8 mouse cellular contexts compared by ENCODE assay signal in the genomic region with DNA sequence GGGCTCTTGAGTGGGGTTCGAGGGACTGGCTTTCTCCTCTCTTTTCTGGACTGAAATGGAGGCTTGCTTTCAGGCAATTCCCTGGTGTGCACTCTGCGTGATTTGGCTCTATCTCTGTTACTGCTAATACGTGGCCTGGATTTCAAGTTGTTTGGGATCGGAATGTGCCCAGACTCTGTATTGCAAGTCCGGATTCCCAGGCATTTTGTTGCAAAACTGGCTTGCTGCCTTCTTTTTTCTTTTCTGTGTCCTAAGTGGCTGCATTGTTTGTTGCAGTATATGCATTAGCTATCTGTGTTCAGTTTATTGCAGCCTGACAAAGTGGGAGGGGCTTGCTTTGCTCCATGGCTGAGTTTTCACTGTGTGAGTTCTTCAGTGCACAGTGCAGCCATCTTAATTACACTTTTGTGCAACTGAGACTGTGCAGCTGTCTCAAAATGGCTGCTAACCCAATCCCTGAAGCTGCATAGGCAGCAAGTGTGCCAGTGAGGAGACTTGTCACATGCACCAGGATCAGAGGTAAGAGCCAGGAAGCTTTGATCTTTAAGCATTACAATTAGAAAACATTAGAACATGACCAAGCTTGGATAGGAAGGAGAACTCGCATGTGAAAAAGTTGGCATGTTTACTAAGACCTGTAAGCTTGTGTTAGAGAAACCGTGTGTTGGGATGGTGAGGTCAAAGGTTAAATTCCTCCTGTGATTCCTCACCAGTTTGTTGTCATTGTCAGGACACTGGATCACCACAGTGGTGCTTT. TPM values are rescaled to one million over a fixed set of nuclear protein-coding genes. Genes with fewer than 3 reads are reported as not detected.
DNase-seq lines count a peak whose midpoint lies in the region; ATAC-seq and TF ChIP-seq lines count a peak whose summit lies in the region.

No protein-coding gene starts in this region.

- 9% methylated on average over 7 of the region's 7 CpGs for WGBS in forebrain, embryonic 14.5 days
- 11% methylated on average over 7 of the region's 7 CpGs for WGBS in heart, postnatal 0 days
- 33% methylated on average over 7 of the region's 7 CpGs for WGBS in liver, embryonic 14.5 days (ENCODE audit: insufficient replicate concordance)
- 14% methylated on average over 7 of the region's 7 CpGs for WGBS in neural tube, embryonic 13.5 days

- H3K27me3 ChIP-seq in forebrain, embryonic 14.5 days (replicated peaks; ENCODE audit: control insufficient read depth, insufficient read depth, low read length): no peaks in the 10 kb centered on the region
- H3K27me3 ChIP-seq in heart, postnatal 0 days (ENCODE audit: control insufficient read depth, insufficient read depth, low read length): no peaks in the 10 kb centered on the region
- H3K27me3 ChIP-seq in liver, embryonic 14.5 days (ENCODE audit: control insufficient read depth, insufficient read depth, low read length): no peaks in the 10 kb centered on the region
- no peaks in the 10 kb centered on the region for H3K27me3 ChIP-seq in neural tube, embryonic 13.5 days

- H3K4me3 ChIP-seq in forebrain, embryonic 14.5 days (ENCODE audit: low read depth, low read length): peak overlapping the region; percentile 16
- 0 out of 2 replicates have a peak overlapping the region, but pooled peaks have one; percentile 1 for H3K4me3 ChIP-seq in heart, postnatal 0 days (ENCODE audit: low read depth, low read length)
- peak overlapping the region; percentile 7 to 11; a peak in 2 of 4 replicates for H3K4me3 ChIP-seq in liver, embryonic 14.5 days (ENCODE audit: insufficient read depth in 1 of 2, low read depth in 2 of 2, low read length in 2 of 2)
- peak overlapping the region; percentile 15 for H3K4me3 ChIP-seq in neural tube, embryonic 13.5 days

- ATAC-seq in forebrain, embryonic 14.5 days: peak; percentile 92
- peak; percentile 89 for ATAC-seq in heart, postnatal 0 days (ENCODE audit: insufficient read depth, low read depth)
- peak; percentile 82 for ATAC-seq in liver, embryonic 14.5 days (ENCODE audit: insufficient read depth)
- ATAC-seq in neural tube, embryonic 13.5 days (ENCODE audit: low read depth): peak; percentile 90

- peak overlapping the region; percentile 25; the same call in 1 of the 2 replicates for H3K9ac ChIP-seq in forebrain, embryonic 14.5 days (ENCODE audit: low read length)
- no peak overlapping the region for H3K9ac ChIP-seq in heart, postnatal 0 days (replicated peaks; ENCODE audit: low read depth, low read length)
- no peak overlapping the region for H3K9ac ChIP-seq in liver, embryonic 14.5 days (replicated peaks)
- H3K9ac ChIP-seq in neural tube, embryonic 13.5 days: 0 out of 2 replicates have a peak overlapping the region, but pooled peaks have one; percentile 41

- 0 out of 2 replicates have a peak, but pooled peaks cover 3% of the 10 kb centered on the region for H3K9me3 ChIP-seq in forebrain, embryonic 14.5 days (replicated peaks; ENCODE audit: control insufficient read depth, low read length)
- H3K9me3 ChIP-seq in heart, postnatal 0 days (replicated peaks; ENCODE audit: control insufficient read depth, low read length): no peaks in the 10 kb centered on the region
- H3K9me3 ChIP-seq in liver, embryonic 14.5 days (ENCODE audit: control insufficient read depth, low read length): no peaks in the 10 kb centered on the region
- no peaks in the 10 kb centered on the region for H3K9me3 ChIP-seq in neural tube, embryonic 13.5 days

- H3K27ac ChIP-seq in forebrain, embryonic 14.5 days (ENCODE audit: low read depth, low read length): peak overlapping the region; percentile 92
- peak overlapping the region; percentile 84 for H3K27ac ChIP-seq in heart, postnatal 0 days (ENCODE audit: low read depth)
- no peak overlapping the region; the same call in 1 of the 2 replicates for H3K27ac ChIP-seq in liver, embryonic 14.5 days
- peak overlapping the region; percentile 89 for H3K27ac ChIP-seq in neural tube, embryonic 13.5 days (replicated peaks)

- DNase-seq in Muller cell, postnatal 12 days (ENCODE audit: inconsistent ontology term): peak; percentile 80
- peak; percentile 91 for DNase-seq in cerebellum, adult 11-12 months
- DNase-seq in forebrain, embryonic 14.5 days (ENCODE audit: low spot score): peak; percentile 95
- DNase-seq in heart, postnatal 0 days (ENCODE audit: low spot score): peak; percentile 90
- DNase-seq in kidney, postnatal 36 days: peak; percentile 77 to 80
- DNase-seq in liver, embryonic 14.5 days (ENCODE audit: low read depth in 3 of 3, low spot score in 3 of 3): peak in 2 of 3 experiments; percentile 58 to 73
- DNase-seq in thymus, postnatal 4 days: peak; percentile 57

- H3K4me1 ChIP-seq in forebrain, embryonic 14.5 days (ENCODE audit: control insufficient read depth, insufficient read depth, low read length): peaks cover 12% of the 10 kb centered on the region; the same call in 1 of the 2 replicates
- peaks cover 27% of the 10 kb centered on the region for H3K4me1 ChIP-seq in heart, postnatal 0 days (ENCODE audit: control insufficient read depth, insufficient read depth)
- H3K4me1 ChIP-seq in liver, embryonic 14.5 days (replicated peaks; ENCODE audit: control insufficient read depth in 2 of 2, insufficient read depth in 2 of 2, low read length in 1 of 2): peaks cover 22 to 38% of the 10 kb centered on the region in 2 experiments
- peaks cover 37% of the 10 kb centered on the region for H3K4me1 ChIP-seq in neural tube, embryonic 13.5 days (replicated peaks)

- no peak for TF ChIP-seq CTCF in heart, postnatal 0 days (IDR thresholded peaks at IDR 0.05; ENCODE audit: low read depth)
- no peak for TF ChIP-seq CTCF in liver, embryonic 14.5 days (IDR thresholded peaks at IDR 0.05; ENCODE audit: low read depth)

- TF ChIP-seq EP300 in heart, postnatal 0 days (IDR thresholded peaks at IDR 0.05; ENCODE audit: low read depth): no peak
- TF ChIP-seq EP300 in liver, embryonic 14.5 days (IDR thresholded peaks at IDR 0.05; ENCODE audit: low read depth): no peak

- no peaks in the 10 kb centered on the region for H3K36me3 ChIP-seq in forebrain, embryonic 14.5 days (ENCODE audit: control insufficient read depth, insufficient read depth, low read length)
- peaks cover 9% of the 10 kb centered on the region; the same call in 1 of the 2 replicates for H3K36me3 ChIP-seq in heart, postnatal 0 days (replicated peaks; ENCODE audit: control insufficient read depth, insufficient read depth, low read length)
- peaks cover 5% of the 10 kb centered on the region for H3K36me3 ChIP-seq in liver, embryonic 14.5 days (replicated peaks; ENCODE audit: control insufficient read depth, insufficient read depth, low read depth)
- H3K36me3 ChIP-seq in neural tube, embryonic 13.5 days: peaks cover 6% of the 10 kb centered on the region

- peak overlapping the region; percentile 27 for H3K4me2 ChIP-seq in forebrain, embryonic 14.5 days (ENCODE audit: low read length)
- peak overlapping the region; percentile 42 for H3K4me2 ChIP-seq in heart, postnatal 0 days (ENCODE audit: low read depth, low read length)
- H3K4me2 ChIP-seq in liver, embryonic 14.5 days (ENCODE audit: low read depth): peak overlapping the region; percentile 63
- peak overlapping the region; percentile 43 for H3K4me2 ChIP-seq in neural tube, embryonic 13.5 days

RNA-seq across cellular contexts. Expression of a gene that starts 26.7 kb away (rescaled TPM):
- polyA plus RNA-seq in forebrain, embryonic 14.5 days (2014; fragmentation: Nextera tagmentation; extraction: Ambion mirVana): 27.1 and 42.0 TPM in 2 replicates
- total RNA-seq in heart, postnatal 0 days (2014; rRNA removed; ENCODE audit: low replicate concordance): 43.3 and 54.5 TPM in 2 replicates
- polyA plus RNA-seq in heart, postnatal 0 days (2015; fragmentation: Nextera tagmentation; extraction: Ambion mirVana): 16.5 and 19.2 TPM in 2 replicates
- polyA plus RNA-seq in liver, embryonic 14.5 days (2012; rRNA removed): 5.8 and 7.2 TPM in 2 replicates
- 14.2 TPM in 2 replicates for polyA plus RNA-seq in liver, embryonic 14.5 days (2014; fragmentation: Nextera tagmentation; extraction: Ambion mirVana)
- 37.8 and 55.4 TPM in 2 replicates for polyA plus RNA-seq in neural tube, embryonic 13.5 days (2015; fragmentation: Nextera tagmentation; extraction: Ambion mirVana)

Comparison
In these comparisons a context has a peak if more than half of its experiments do, and no peak if none do; other contexts are left out.
1. H3K9ac ChIP-seq: peak in forebrain, embryonic 14.5 days (single experiment) and neural tube, embryonic 13.5 days (single experiment); none in heart, postnatal 0 days (single experiment) and liver, embryonic 14.5 days (single experiment).
2. Peak in every context shown above with its lines, with median percentiles within 50 percentile points of each other: DNase-seq, ATAC-seq, H3K4me2 ChIP-seq and H3K4me3 ChIP-seq.